Mouse (Mus musculus) CH12.LX (cell line): ENCODE measurements at regions not wholly inside any gene's neighbourhood (a gene's known extent, or its start where the extent isn't known, plus 50 kb on each side); places are given as distances from the start of the nearest gene placed in this dataset.

Experiments
- E2F4 ChIP-seq: IDR thresholded peaks from 2 replicates; pipeline ENCODE4 v1.6.1; 2011; ENCODE audit warnings: low read depth, low read length, improper control_type of control experiment; ENCODE audit not compliant: insufficient replicate concordance
- EP300 ChIP-seq: IDR thresholded peaks from 2 replicates; pipeline ENCODE4 v1.6.1; 2011; ENCODE audit warnings: low read length, improper control_type of control experiment
- PAX5 ChIP-seq: IDR thresholded peaks from 2 replicates; pipeline ENCODE4 v1.6.1; 2012; ENCODE audit warnings: low read length, inconsistent platforms, mixed read lengths
- SMC3 ChIP-seq: IDR thresholded peaks from 2 replicates; pipeline ENCODE4 v1.6.1; 2011; ENCODE audit warnings: low read depth, low read length, improper control_type of control experiment
- USF1 ChIP-seq: IDR thresholded peaks from 2 replicates; pipeline ENCODE4 v1.6.1; 2014; ENCODE audit warnings: low read depth, mild to moderate bottlenecking, inconsistent platforms, low read length, improper control_type of control experiment
- ZC3H11A ChIP-seq: IDR thresholded peaks from 2 replicates; pipeline ENCODE4 v1.6.1; 2012; ENCODE audit warnings: low read depth, mild to moderate bottlenecking, inconsistent platforms, low read length, improper control_type of control experiment

DNA sequence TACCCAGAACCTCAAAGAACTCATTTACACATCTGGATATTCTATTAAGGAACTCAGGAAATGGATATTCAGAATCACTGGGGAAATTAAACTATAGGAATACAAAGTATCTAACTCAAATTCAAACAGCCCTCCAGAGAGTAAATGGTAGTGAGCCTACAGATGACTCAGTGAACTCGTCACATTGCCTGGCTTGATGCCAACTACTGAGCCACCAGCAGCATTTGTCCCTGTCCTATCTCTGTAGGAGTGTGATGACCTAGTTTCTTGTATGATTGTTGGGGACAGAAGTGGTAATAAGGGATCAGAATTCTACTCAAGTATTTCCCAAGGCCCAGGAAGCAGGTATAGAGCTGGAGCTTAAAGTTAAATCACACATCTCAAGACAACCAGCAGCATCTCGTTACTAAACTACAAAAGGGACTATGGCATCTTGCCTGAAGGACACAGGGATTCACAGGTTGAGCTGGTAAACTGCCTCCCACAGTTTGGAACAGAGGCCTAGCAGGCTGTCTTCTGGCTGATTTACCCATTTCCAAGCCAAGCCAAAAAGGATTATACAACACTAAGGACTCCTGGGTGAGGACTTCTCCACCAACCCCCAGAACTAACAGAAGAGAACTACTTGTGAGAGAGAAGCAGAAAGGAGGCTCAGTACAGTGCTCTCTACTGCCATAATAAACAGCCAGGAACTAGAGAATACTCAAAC is 88.6 kb downstream of the Cst10 start:
- TF ChIP-seq EP300 = no peak
- TF ChIP-seq E2F4 = no peak
- TF ChIP-seq USF1 = no peak
- TF ChIP-seq PAX5 = no peak
- TF ChIP-seq ZC3H11A = no peak
- TF ChIP-seq SMC3 = no peak
